Mouse (Mus musculus) spleen, adult 2 months (tissue): Measurements from ENCODE around the gene Dcaf11.

Experiments used
- CTCF ChIP-seq: fragments of 200-500 bp; IDR thresholded peaks from 2 replicates; pipeline ENCODE4 v1.5.1; 2011; ENCODE audit warnings: mild to moderate bottlenecking, inconsistent platforms; ENCODE audit not compliant: insufficient read depth, insufficient read length, insufficient replicate concordance; ENCODE audit errors: extremely low read depth
- POLR2A ChIP-seq: fragments of 200-500 bp; IDR thresholded peaks from 2 replicates; pipeline ENCODE4 v1.6.1; 2011; ENCODE audit warnings: low read depth, low read length, inconsistent platforms

GRCm38 (mm10) chr14:55551794-55552193 is 8.0 kb upstream of the Dcaf11 start:
- TF ChIP-seq POLR2A (no peak), CTCF (no peak)
